Mouse (Mus musculus) C2C12 (cell line): ENCODE results near the gene Dach1. TPM values are rescaled to one million over a fixed set of nuclear protein-coding genes. Genes with fewer than 3 reads are reported as not detected.

ENCODE experiments used
- H3K27me3 ChIP-seq: one replicate; pipeline ENCODE4 v1.6.1; 2011; ENCODE audit not compliant: control insufficient read depth, insufficient read depth, insufficient read length
- H3K36me3 ChIP-seq: one replicate; pipeline ENCODE4 v1.6.1; 2011; ENCODE audit not compliant: control insufficient read depth, insufficient read depth
- H3K4me3 ChIP-seq: one replicate; pipeline ENCODE4 v1.5.1; 2011; ENCODE audit warnings: mild to moderate bottlenecking, control low read depth; ENCODE audit not compliant: poor library complexity, insufficient read depth, severe bottlenecking
- H3K79me2 ChIP-seq: one replicate; pipeline ENCODE4 v1.6.1; 2011; ENCODE audit not compliant: control insufficient read depth, insufficient read depth
- H3K79me3 ChIP-seq: one replicate; pipeline ENCODE4 v1.6.1; 2011; ENCODE audit warnings: low read depth, control low read depth
- H3ac ChIP-seq: one replicate; pipeline ENCODE3; 2011; ENCODE audit warnings: low read depth; ENCODE audit not compliant: control insufficient read depth, insufficient read length
- CEBPB ChIP-seq: IDR thresholded peaks from one replicate; pipeline ENCODE4 v1.6.1; 2011; ENCODE audit warnings: low read depth, mild to moderate bottlenecking, control low read depth, moderate library complexity
- CTCF ChIP-seq: IDR thresholded peaks from one replicate; pipeline ENCODE4 v1.5.1; 2011; ENCODE audit not compliant: control insufficient read depth, insufficient read depth, insufficient read length
- FOSL1 ChIP-seq: IDR thresholded peaks from one replicate; pipeline ENCODE4 v1.8.0; 2011; ENCODE audit warnings: mild to moderate bottlenecking, low read length; ENCODE audit not compliant: poor library complexity, insufficient read depth, severe bottlenecking
- MAX ChIP-seq: IDR thresholded peaks from one replicate; pipeline ENCODE4 v1.6.1; 2011; ENCODE audit warnings: mild to moderate bottlenecking, control low read depth
- MYOD1 ChIP-seq: IDR thresholded peaks from one replicate; pipeline ENCODE4 v1.6.1; 2011; ENCODE audit warnings: low read depth; ENCODE audit not compliant: control insufficient read depth, insufficient read length
- MYOG ChIP-seq: IDR thresholded peaks from one replicate; pipeline ENCODE4 v1.6.1; 2011; ENCODE audit not compliant: control insufficient read depth, insufficient read length; ENCODE audit errors: extremely low read depth
- USF1 ChIP-seq: IDR thresholded peaks from one replicate; pipeline ENCODE4 v1.6.1; 2011; ENCODE audit warnings: low read depth, mild to moderate bottlenecking, control low read depth, moderate library complexity
- polyA plus RNA-seq: library from polyadenylated mRNA; unstranded; fragments of >200 nt; fragmentation: generic; extraction: Trizol; gene quantifications from one replicate; pipeline ENCODE4 v1.2.1, GENCODE M21; 2012; ENCODE audit warnings: missing spikeins

Dach1 gene
- polyA plus RNA-seq, 1 experiment: not detected

GRCm38 (mm10) chr14:98134546-98134945 lies 35.0 kb downstream of the Dach1 start:
- Histone ChIP-seq H3ac (no peak overlapping the region), H3K79me2 (no peaks in the 10 kb centered on the region), H3K27me3 (no peaks in the 10 kb centered on the region), H3K79me3 (no peaks in the 10 kb centered on the region), H3K36me3 (no peaks in the 10 kb centered on the region), H3K4me3 (no peak overlapping the region)
- TF ChIP-seq FOSL1 (no peak), MYOD1 (no peak)

DNA sequence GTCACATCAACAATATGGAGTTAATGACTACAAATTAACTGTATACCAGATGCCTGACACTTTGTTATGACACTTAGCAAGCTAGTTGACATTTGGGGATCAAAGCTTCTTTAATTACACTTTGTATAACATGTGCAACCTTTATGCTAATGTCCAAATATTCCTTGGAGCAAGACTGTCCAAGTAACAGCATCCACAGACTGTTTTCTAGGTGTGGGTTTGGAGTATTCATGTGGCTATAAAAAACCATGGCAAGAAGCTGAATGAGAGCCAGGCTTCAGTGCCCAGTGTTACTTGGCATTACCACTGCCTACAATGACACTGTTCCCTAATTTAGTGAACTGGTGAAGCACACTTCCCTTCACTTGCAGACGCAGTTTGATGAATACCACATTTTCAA lies 46.5 kb downstream of the Dach1 start:
- TF ChIP-seq USF1: no peak
- no peak for TF ChIP-seq MAX
- TF ChIP-seq CEBPB: no peak
- TF ChIP-seq CTCF: no peak
- no peak for TF ChIP-seq MYOG
- no peak for TF ChIP-seq MYOD1
- TF ChIP-seq FOSL1: no peak
- H3K79me2 ChIP-seq: no peaks in the 10 kb centered on the region
- H3K79me3 ChIP-seq: no peaks in the 10 kb centered on the region
- no peaks in the 10 kb centered on the region for H3K27me3 ChIP-seq
- no peaks in the 10 kb centered on the region for H3K36me3 ChIP-seq
- no peak overlapping the region for H3ac ChIP-seq
- no peak overlapping the region for H3K4me3 ChIP-seq

- TF ChIP-seq FOSL1 (no peak), MAX (no peak), CEBPB (no peak), MYOG (no peak), MYOD1 (no peak), CTCF (no peak), USF1 (no peak)
- Histone ChIP-seq H3ac (no peak overlapping the region), H3K79me2 (no peaks in the 10 kb centered on the region), H3K4me3 (no peak overlapping the region), H3K27me3 (no peaks in the 10 kb centered on the region), H3K36me3 (no peaks in the 10 kb centered on the region), H3K79me3 (no peaks in the 10 kb centered on the region)
These were observed 52.9 kb downstream of the Dach1 start for GRCm38 (mm10) chr14:98116627-98117026.

- Histone ChIP-seq H3ac (no peak overlapping the region), H3K79me2 (no peaks in the 10 kb centered on the region), H3K36me3 (no peaks in the 10 kb centered on the region), H3K79me3 (no peaks in the 10 kb centered on the region), H3K4me3 (no peak overlapping the region), H3K27me3 (no peaks in the 10 kb centered on the region)
- no peak for TF ChIP-seq USF1
- no peak for TF ChIP-seq CTCF
- TF ChIP-seq MAX: no peak
- TF ChIP-seq MYOD1: no peak
- no peak for TF ChIP-seq FOSL1
- TF ChIP-seq CEBPB: no peak
These were observed 56.5 kb downstream of the Dach1 start for GRCm38 (mm10) chr14:98113106-98113505.

DNA sequence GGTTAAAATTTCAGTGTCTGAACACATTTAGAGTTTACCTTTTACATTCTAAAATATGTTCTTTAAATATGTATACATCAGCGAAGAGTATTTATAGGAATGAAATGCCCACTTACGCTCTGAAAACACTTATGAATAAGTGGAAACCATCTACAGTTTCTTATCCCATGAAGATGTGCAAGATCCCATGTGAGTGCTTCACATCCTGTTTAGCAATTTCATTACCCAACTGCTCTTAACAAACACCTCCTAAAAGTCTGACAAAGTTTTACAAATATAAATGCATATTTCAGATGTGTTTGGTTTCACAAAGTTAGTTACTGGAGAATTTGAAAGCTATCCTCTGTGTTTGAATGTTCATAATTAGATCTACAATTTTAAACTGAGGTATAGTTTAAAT lies 59.6 kb downstream of the Dach1 start:
- Histone ChIP-seq H3K79me3 (no peaks in the 10 kb centered on the region), H3K36me3 (no peaks in the 10 kb centered on the region), H3K79me2 (no peaks in the 10 kb centered on the region), H3K4me3 (no peak overlapping the region), H3K27me3 (no peaks in the 10 kb centered on the region), H3ac (no peak overlapping the region)
- no peak for TF ChIP-seq CTCF
- TF ChIP-seq CEBPB: no peak
- no peak for TF ChIP-seq USF1
- no peak for TF ChIP-seq MYOG

DNA sequence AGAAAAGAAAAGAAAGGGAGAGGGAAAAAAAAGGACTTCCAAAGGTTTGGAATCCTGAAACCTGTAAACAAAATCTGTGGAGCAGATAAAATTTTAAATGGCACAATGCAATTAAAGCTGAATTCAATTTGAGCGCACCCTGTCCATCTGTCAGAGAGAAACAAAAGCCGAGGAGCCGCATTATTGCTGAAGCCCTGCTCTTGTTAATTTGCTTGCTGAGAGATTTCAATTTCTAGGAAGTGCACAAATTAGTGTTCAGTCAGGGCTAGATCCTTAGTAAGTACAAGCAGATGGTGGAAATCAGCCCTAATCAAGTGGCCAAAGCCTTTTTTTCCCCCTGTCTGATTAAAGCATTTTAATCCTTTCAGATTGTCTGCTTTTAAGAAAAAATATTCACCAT lies 60.8 kb downstream of the Dach1 start:
- H3K27me3 ChIP-seq: no peaks in the 10 kb centered on the region
- no peaks in the 10 kb centered on the region for H3K36me3 ChIP-seq
- H3K4me3 ChIP-seq: no peak overlapping the region
- no peaks in the 10 kb centered on the region for H3K79me3 ChIP-seq
- no peaks in the 10 kb centered on the region for H3K79me2 ChIP-seq
- no peak overlapping the region for H3ac ChIP-seq
- TF ChIP-seq CEBPB (no peak), FOSL1 (no peak), MYOD1 (no peak), MYOG (no peak), USF1 (no peak), MAX (no peak), CTCF (no peak)
